10 mouse cellular contexts compared by ENCODE assay signal in the genomic region with DNA sequence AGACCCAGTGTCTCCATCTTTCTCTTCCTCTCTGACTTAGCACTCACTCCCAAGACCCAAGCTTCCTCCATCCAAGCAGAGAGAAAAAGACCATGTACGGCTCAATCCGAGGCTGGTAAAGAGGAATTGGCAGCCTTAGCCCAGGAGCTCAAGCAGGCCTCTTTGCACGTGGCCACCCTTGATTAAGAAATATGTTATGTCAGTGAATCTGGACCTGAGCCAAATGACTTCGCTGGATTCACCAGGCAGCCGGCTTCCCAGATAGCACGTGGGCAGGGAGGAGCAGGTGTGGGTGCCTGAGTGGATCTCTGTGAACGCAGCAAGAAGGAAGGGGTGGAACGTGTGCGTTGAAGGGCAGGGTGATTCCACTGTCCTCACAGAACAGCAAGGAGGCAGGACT. TPM values are rescaled to one million over a fixed set of nuclear protein-coding genes. Genes with fewer than 3 reads are reported as not detected.
DNase-seq lines count a peak whose midpoint lies in the region; ATAC-seq and TF ChIP-seq lines count a peak whose summit lies in the region.
"Had no signal": no experiment of that assay in that cellular context is flagged by ENCODE, and none has a peak within 500 bp of the region (broad histone marks: within the 10 kb centered on the region; RNA-seq: fewer than 3 reads in every experiment).

No protein-coding gene starts in this region.

- no peaks in the 10 kb centered on the region for H3K4me1 ChIP-seq in kidney, adult 2 months (ENCODE audit: control insufficient read depth, insufficient read depth, low read length)
- H3K4me1 ChIP-seq in kidney, embryonic 15.5 days: peaks cover 4% of the 10 kb centered on the region; the same call in 1 of the 2 replicates
- H3K4me1 ChIP-seq in intestine, embryonic 15.5 days (replicated peaks): no peaks in the 10 kb centered on the region

- TF ChIP-seq POLR2A in kidney, adult 2 months (IDR thresholded peaks at IDR 0.05; ENCODE audit: low read depth, low read length): no peak

- no peaks in the 10 kb centered on the region for H3K36me3 ChIP-seq in kidney, adult 2 months (ENCODE audit: control insufficient read depth, insufficient read depth, low read length)
- H3K36me3 ChIP-seq in kidney, embryonic 15.5 days: no peaks in the 10 kb centered on the region
- no peaks in the 10 kb centered on the region for H3K36me3 ChIP-seq in intestine, embryonic 15.5 days

- H3K27ac ChIP-seq in kidney, adult 2 months (ENCODE audit: insufficient read depth, low read depth, low read length): no peak overlapping the region
- H3K27ac ChIP-seq in kidney, embryonic 15.5 days: no peak overlapping the region
- no peak overlapping the region for H3K27ac ChIP-seq in intestine, embryonic 15.5 days
- H3K27ac ChIP-seq: heart, adult 2 months; macrophage had no signal

- no peak for ATAC-seq in kidney, embryonic 15.5 days (replicated peaks; ENCODE audit: low FRiP score)
- peak; percentile 86 for ATAC-seq in intestine, embryonic 15.5 days
- no peak for ATAC-seq in inflammation-experienced regulatory T-cells, adult 6 months

- H3K4me2 ChIP-seq in kidney, embryonic 15.5 days: no peak overlapping the region
- H3K4me2 ChIP-seq in intestine, embryonic 15.5 days (replicated peaks): no peak overlapping the region

- 26% methylated on average over 9 of the region's 9 CpGs for WGBS in kidney, adult 2 months
- 31% methylated on average over 9 of the region's 9 CpGs for WGBS in kidney, embryonic 15.5 days
- WGBS in intestine, embryonic 15.5 days: 17% methylated on average over 9 of the region's 9 CpGs

- no peaks in the 10 kb centered on the region for H3K27me3 ChIP-seq in kidney, adult 2 months (replicated peaks; ENCODE audit: control insufficient read depth, insufficient read depth, low read length)
- no peaks in the 10 kb centered on the region for H3K27me3 ChIP-seq in kidney, embryonic 15.5 days
- no peaks in the 10 kb centered on the region for H3K27me3 ChIP-seq in intestine, embryonic 15.5 days (replicated peaks)

- no peak overlapping the region for H3K4me3 ChIP-seq in kidney, adult 2 months (ENCODE audit: insufficient read depth, low read depth, low read length)
- no peak overlapping the region for H3K4me3 ChIP-seq in kidney, embryonic 15.5 days (replicated peaks)
- no peak overlapping the region for H3K4me3 ChIP-seq in intestine, embryonic 15.5 days (replicated peaks)
- H3K4me3 ChIP-seq: heart, adult 2 months had no signal

- DNase-seq in kidney, adult 2 months: peak; percentile 19
- DNase-seq in ZHBTc4 (ENCODE audit: low read depth, low spot score): peak; percentile 33
- DNase-seq in cerebellum, postnatal 10 days: peak; percentile 73 to 87
- DNase-seq in mesoderm, embryonic 11.5 days (ENCODE audit: low read depth, low spot score): peak; percentile 45
- no peak for DNase-seq in yolk sac, embryonic 10.5 days (ENCODE audit: low spot score)

- no peak overlapping the region for H3K9ac ChIP-seq in kidney, embryonic 15.5 days
- no peak overlapping the region for H3K9ac ChIP-seq in intestine, embryonic 15.5 days

- no peaks in the 10 kb centered on the region for H3K9me3 ChIP-seq in kidney, embryonic 15.5 days (replicated peaks)
- no peaks in the 10 kb centered on the region for H3K9me3 ChIP-seq in intestine, embryonic 15.5 days

- no peak for TF ChIP-seq CTCF in kidney, adult 2 months (conservative IDR thresholded peaks at IDR 0.05; ENCODE audit: insufficient read depth, insufficient read length, low read depth, low read length)

RNA-seq across cellular contexts. Expression of gene Akap12, which starts 33.1 kb away (rescaled TPM):
- 5.0 and 6.0 TPM in 2 replicates for polyA plus RNA-seq in kidney, adult 2 months (2012; rRNA removed)
- 78.0 and 94.1 TPM in 2 replicates for polyA plus RNA-seq in kidney, embryonic 15.5 days (2015; fragmentation: Nextera tagmentation; extraction: Ambion mirVana)
- 48.3 and 50.6 TPM in 2 replicates for polyA plus RNA-seq in intestine, embryonic 15.5 days (2015; fragmentation: Nextera tagmentation; extraction: Ambion mirVana)
- 1 to 10 TPM; 7.4 to 7.8 (median 7.6) TPM for polyA plus RNA-seq in inflammation-experienced regulatory T-cells, adult 6 months (2017; shearing (Covaris generic))
